Mouse (Mus musculus): ENCODE measurements at regions not wholly inside any gene's neighbourhood (a gene's known extent, or its start where the extent isn't known, plus 50 kb on each side); places are given as distances from the start of the nearest gene placed in this dataset.

GRCm38 (mm10) chr5:38616296-38616695, 53.3 kb upstream of the Wdr1 start:
- peak; percentile 11 for DNase-seq
